Mouse (Mus musculus) gastrocnemius, postnatal 36 days (tissue): ENCODE measurements at regions not wholly inside any gene's neighbourhood (a gene's known extent, or its start where the extent isn't known, plus 50 kb on each side); places are given as distances from the start of the nearest gene placed in this dataset.

Experiments used
- microRNA-seq, 2 experiments: library from miRNA; unstranded; fragments of <30 nt; microRNA quantifications; one replicate each; pipeline ENCODE4 v1.2.0; 2021

Small RNAs in the stretch of these regions (microRNA-seq; reads per million reads assigned to microRNA genes)
- gene Mir129-2 (0 reads per million in 2 experiments), gene Mir129b (0 reads per million in 2 experiments)
